ENCODE assay signal across 24 mouse cellular contexts in the genomic region with DNA sequence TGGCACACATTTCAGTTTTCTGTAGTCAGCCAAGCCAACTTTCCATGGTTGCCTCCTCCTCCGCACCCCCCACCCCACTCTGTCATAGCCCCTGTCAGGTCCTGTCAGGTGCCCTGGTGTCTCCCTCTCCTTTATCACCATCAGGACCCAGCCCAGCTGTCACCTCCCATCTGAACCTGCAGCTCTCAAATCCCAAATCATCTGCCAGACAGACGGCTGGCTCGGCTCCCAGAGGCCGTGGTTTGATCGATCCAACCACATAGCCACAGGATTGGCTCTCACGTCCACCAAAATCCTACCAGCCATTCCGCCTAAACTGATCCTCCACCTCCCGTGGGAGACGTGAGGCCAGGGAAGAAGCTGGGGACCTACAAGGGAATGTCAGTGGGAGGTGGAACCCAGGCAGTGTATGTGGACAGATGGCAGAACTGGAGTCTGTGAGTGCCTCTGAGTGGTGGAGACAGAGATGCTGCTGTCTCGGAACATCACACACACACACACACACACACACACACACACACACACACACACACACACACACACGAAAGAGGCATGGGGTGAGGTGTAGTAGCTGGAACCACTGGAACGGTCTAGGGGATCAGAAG. TPM values are rescaled to one million over a fixed set of nuclear protein-coding genes. Genes with fewer than 3 reads are reported as not detected.
DNase-seq lines count a peak whose midpoint lies in the region; ATAC-seq and TF ChIP-seq lines count a peak whose summit lies in the region.
"Had no signal": no experiment of that assay in that cellular context is flagged by ENCODE, and none has a peak within 500 bp of the region (broad histone marks: within the 10 kb centered on the region; RNA-seq: fewer than 3 reads in every experiment).

No protein-coding gene starts in this region.

- H3K27me3 ChIP-seq in C2C12 (ENCODE audit: control insufficient read depth, insufficient read depth, insufficient read length): peaks cover 14% of the 10 kb centered on the region
- H3K27me3 ChIP-seq: limb, embryonic 15.5 days; neural tube, embryonic 12.5 days; stomach, embryonic 15.5 days had no signal

- H3K4me3 ChIP-seq in layer of hippocampus, adult 2 months: no peak overlapping the region
- no peak overlapping the region for H3K4me3 ChIP-seq in C2C12 (ENCODE audit: insufficient read depth, poor library complexity, severe bottlenecking)
- H3K4me3 ChIP-seq: heart, embryonic 13.5 days; hindbrain, embryonic 13.5 days; limb, embryonic 15.5 days; neural tube, embryonic 12.5 days; stomach, embryonic 15.5 days had no signal

- ATAC-seq in megakaryocyte-erythroid progenitor cell, adult 5-6 weeks (replicated peaks; ENCODE audit: low FRiP score, low TSS enrichment, poor library complexity, severe bottlenecking): peak; percentile 67
- ATAC-seq: inflammation-experienced regulatory T-cells, adult 6 months; liver, postnatal 0 days had no signal

- H3K27ac ChIP-seq in layer of hippocampus, adult 2 months: peak overlapping the region; percentile 48; the same call in 1 of the 2 replicates
- H3K27ac ChIP-seq: heart, embryonic 13.5 days; hindbrain, embryonic 13.5 days; limb, embryonic 15.5 days; neural tube, embryonic 12.5 days; stomach, embryonic 15.5 days had no signal

- H3K79me2 ChIP-seq in C2C12 (ENCODE audit: control insufficient read depth, insufficient read depth): no peaks in the 10 kb centered on the region

- peak in 1 of 2 experiments; percentile 53 for DNase-seq in layer of hippocampus, adult 2 months (ENCODE audit: low spot score in 2 of 2)
- no peak for DNase-seq in layer of hippocampus, adult 11-12 months (ENCODE audit: low spot score)
- peak; percentile 75 for DNase-seq in brain, adult 2 months (ENCODE audit: low read depth, low spot score)
- DNase-seq in spleen, postnatal 4 days (ENCODE audit: low spot score in 2 of 2): no peak
- DNase-seq in urinary bladder, postnatal 25 days (ENCODE audit: low spot score): no peak
- DNase-seq: embryo, embryonic 11 days; gastrocnemius, postnatal 14 days; heart, adult 18-20 months; kidney, postnatal 14 days; liver, postnatal 0 days; lung, postnatal 10 days had no signal

- no peaks in the 10 kb centered on the region for H3K79me3 ChIP-seq in C2C12 (ENCODE audit: low read depth)

- TF ChIP-seq CTCF in layer of hippocampus, adult 2 months (conservative IDR thresholded peaks at IDR 0.05): no peak
- no peak for TF ChIP-seq CTCF in C2C12 (IDR thresholded peaks at IDR 0.05; ENCODE audit: control insufficient read depth, insufficient read depth, insufficient read length)

- no peak overlapping the region for H3ac ChIP-seq in C2C12 (ENCODE audit: control insufficient read depth, insufficient read length, low read depth)

- H3K36me3 ChIP-seq in C2C12 (ENCODE audit: control insufficient read depth, insufficient read depth): no peaks in the 10 kb centered on the region
- H3K36me3 ChIP-seq: heart, embryonic 13.5 days; limb, embryonic 15.5 days; neural tube, embryonic 12.5 days; stomach, embryonic 15.5 days had no signal

TF ChIP-seq in C2C12, 6 proteins besides CTCF, POLR2A, EP300 and RAD21:
- TF ChIP-seq MYOD1 (IDR thresholded peaks at IDR 0.05; ENCODE audit: control insufficient read depth, insufficient read length, low read depth): peak; percentile 75
- TF ChIP-seq CEBPB (IDR thresholded peaks at IDR 0.05; ENCODE audit: low read depth): no peak

RNA-seq across cellular contexts. Expression of a gene that starts 0.6 kb away (rescaled TPM):
- 1 to 10 TPM in 1 of 2 experiments, under 1 TPM in 1; 0.96 to 1.3 TPM for total RNA-seq in layer of hippocampus, adult 2 months (2021)
- 0.40 TPM for polyA plus RNA-seq in C2C12 (2012; fragmentation: generic; extraction: Trizol)
- total RNA-seq in megakaryocyte-erythroid progenitor cell, adult 5-6 weeks (2014; fragmentation: Nextera tagmentation): 0.63 and 0.82 TPM in 2 replicates
- not detected in 2 replicates for total RNA-seq in megakaryocyte-erythroid progenitor cell, adult 5-6 weeks (2017)
- total RNA-seq: heart, adult 18-20 months; monocyte, adult 5-6 weeks had no signal
- polyA plus RNA-seq: inflammation-experienced regulatory T-cells, adult 6 months had no signal

RNA-seq across cellular contexts. Expression of a gene that starts 26.6 kb away (rescaled TPM):
- total RNA-seq in layer of hippocampus, adult 2 months (2021): 10 to 100 TPM; 10.5 to 10.8 TPM
- 0.06 TPM for polyA plus RNA-seq in C2C12 (2012; fragmentation: generic; extraction: Trizol)
- total RNA-seq in megakaryocyte-erythroid progenitor cell, adult 5-6 weeks (2014; fragmentation: Nextera tagmentation): 2.3 and 6.1 TPM in 2 replicates
- total RNA-seq in megakaryocyte-erythroid progenitor cell, adult 5-6 weeks (2017): 1.9 and 10.8 TPM in 2 replicates

RNA-seq across cellular contexts. Expression of a gene that starts 32.1 kb away (rescaled TPM):
- 10 to 100 TPM; 42.3 to 45.0 TPM for total RNA-seq in layer of hippocampus, adult 2 months (2021)
- 2.5 TPM for polyA plus RNA-seq in C2C12 (2012; fragmentation: generic; extraction: Trizol)
- total RNA-seq in megakaryocyte-erythroid progenitor cell, adult 5-6 weeks (2014; fragmentation: Nextera tagmentation): 7.5 and 8.3 TPM in 2 replicates
- total RNA-seq in megakaryocyte-erythroid progenitor cell, adult 5-6 weeks (2017): 5.6 and 5.9 TPM in 2 replicates

RNA-seq across cellular contexts. Expression of a gene that starts 53.3 kb away (rescaled TPM):
- total RNA-seq in layer of hippocampus, adult 2 months (2021): under 1 TPM; 0.34 to 0.36 TPM
- polyA plus RNA-seq in C2C12 (2012; fragmentation: generic; extraction: Trizol): not detected
- total RNA-seq in megakaryocyte-erythroid progenitor cell, adult 5-6 weeks (2014; fragmentation: Nextera tagmentation): not detected in 2 replicates
- not detected in 2 replicates for total RNA-seq in megakaryocyte-erythroid progenitor cell, adult 5-6 weeks (2017)
- total RNA-seq: CH12.LX; gastrocnemius, postnatal 14 days; heart, adult 18-20 months; heart, postnatal 25 days; layer of hippocampus, postnatal 25 days; monocyte, adult 5-6 weeks had no signal
- polyA plus RNA-seq: heart, embryonic 13.5 days; kidney, adult 2 months; limb, embryonic 15.5 days had no signal

Comparison
In these comparisons a context has a peak if more than half of its experiments do, and no peak if none do; other contexts are left out.
1. RNA of a gene that starts 32.1 kb away (total RNA-seq): 42.3 to 45.0 TPM in layer of hippocampus, adult 2 months; 5.6 to 8.3 TPM in megakaryocyte-erythroid progenitor cell, adult 5-6 weeks; every median in the first group is over 4 times any median in the second.